Mouse (Mus musculus): ENCODE measurements at regions not wholly inside any gene's neighbourhood (a gene's known extent, or its start where the extent isn't known, plus 50 kb on each side); places are given as distances from the start of the nearest gene placed in this dataset.

GRCm38 (mm10) chr12:107050891-107051635, 437.4 kb upstream of the 3110018I06Rik start:
- Histone ChIP-seq H3K4me3 (ENCODE audit: low read depth, low read length) (no peak overlapping the region), H3K27me3 (ENCODE audit: control insufficient read depth, insufficient read depth, low read length) (no peaks in the 10 kb centered on the region), H3K27ac (ENCODE audit: low read depth, low read length) (no peak overlapping the region), H3K9me3 (ENCODE audit: control insufficient read depth, low read length) (no peaks in the 10 kb centered on the region), H3K4me2 (ENCODE audit: low read depth) (no peak overlapping the region), H3K4me1 (ENCODE audit: control insufficient read depth, insufficient read depth, low read length) (no peaks in the 10 kb centered on the region), H3K9ac (ENCODE audit: low read length) (no peak overlapping the region), H3K36me3 (ENCODE audit: control insufficient read depth, insufficient read depth, low read length) (no peaks in the 10 kb centered on the region)
- no peak for DNase-seq (ENCODE audit: low spot score)
- WGBS: 82% methylated on average over 7 of the region's 7 CpGs
- no peak for ATAC-seq (ENCODE audit: insufficient read depth, low FRiP score, low TSS enrichment)

GRCm38 (mm10) chr12:107052136-107052535, 436.3 kb upstream of the 3110018I06Rik start:
- no peak for DNase-seq (ENCODE audit: low spot score)
- H3K9ac ChIP-seq (ENCODE audit: low read length): no peak overlapping the region
- H3K4me3 ChIP-seq (ENCODE audit: low read depth, low read length): no peak overlapping the region
- no peak for ATAC-seq (ENCODE audit: insufficient read depth, low FRiP score, low TSS enrichment)
- no peak overlapping the region for H3K27ac ChIP-seq (ENCODE audit: low read depth, low read length)
- H3K27me3 ChIP-seq (ENCODE audit: control insufficient read depth, insufficient read depth, low read length): no peaks in the 10 kb centered on the region
- H3K4me1 ChIP-seq (ENCODE audit: control insufficient read depth, insufficient read depth, low read length): no peaks in the 10 kb centered on the region
- 96% methylated on average over 6 of the region's 6 CpGs for WGBS
- H3K9me3 ChIP-seq (ENCODE audit: control insufficient read depth, low read length): no peaks in the 10 kb centered on the region
- H3K4me2 ChIP-seq (ENCODE audit: low read depth): no peak overlapping the region
- H3K36me3 ChIP-seq (ENCODE audit: control insufficient read depth, insufficient read depth, low read length): no peaks in the 10 kb centered on the region

GRCm38 (mm10) chr12:107056553-107056952, 431.9 kb upstream of the 3110018I06Rik start:
- Histone ChIP-seq H3K4me1 (ENCODE audit: control insufficient read depth, insufficient read depth, low read length) (no peaks in the 10 kb centered on the region), H3K9me3 (ENCODE audit: control insufficient read depth, low read length) (no peaks in the 10 kb centered on the region), H3K9ac (ENCODE audit: low read length) (no peak overlapping the region), H3K4me2 (ENCODE audit: low read depth) (no peak overlapping the region), H3K27me3 (ENCODE audit: control insufficient read depth, insufficient read depth, low read length) (no peaks in the 10 kb centered on the region), H3K27ac (ENCODE audit: low read depth, low read length) (no peak overlapping the region), H3K36me3 (ENCODE audit: control insufficient read depth, insufficient read depth, low read length) (no peaks in the 10 kb centered on the region), H3K4me3 (ENCODE audit: low read depth, low read length) (no peak overlapping the region)
- WGBS: 40% methylated on average over 5 of the region's 5 CpGs
- DNase-seq (ENCODE audit: low spot score) (peak; percentile 32), ATAC-seq (ENCODE audit: insufficient read depth, low FRiP score, low TSS enrichment) (no peak)

GRCm38 (mm10) chr12:107060514-107060913, 427.9 kb upstream of the 3110018I06Rik start:
- no peaks in the 10 kb centered on the region for H3K27me3 ChIP-seq (ENCODE audit: control insufficient read depth, insufficient read depth, low read length)
- WGBS: 41% methylated on average over 3 of the region's 3 CpGs
- no peak overlapping the region for H3K27ac ChIP-seq (ENCODE audit: low read depth, low read length)
- no peaks in the 10 kb centered on the region for H3K4me1 ChIP-seq (ENCODE audit: control insufficient read depth, insufficient read depth, low read length)
- no peak overlapping the region for H3K4me3 ChIP-seq (ENCODE audit: low read depth, low read length)
- no peaks in the 10 kb centered on the region for H3K36me3 ChIP-seq (ENCODE audit: control insufficient read depth, insufficient read depth, low read length)
- no peak overlapping the region for H3K4me2 ChIP-seq (ENCODE audit: low read depth)
- DNase-seq (ENCODE audit: low spot score) (no peak), ATAC-seq (ENCODE audit: insufficient read depth, low FRiP score, low TSS enrichment) (no peak)
- H3K9ac ChIP-seq (ENCODE audit: low read length): no peak overlapping the region
- H3K9me3 ChIP-seq (ENCODE audit: control insufficient read depth, low read length): no peaks in the 10 kb centered on the region

- no peak for ATAC-seq (ENCODE audit: insufficient read depth, low FRiP score, low TSS enrichment)
- H3K4me1 ChIP-seq (ENCODE audit: control insufficient read depth, insufficient read depth, low read length): no peaks in the 10 kb centered on the region
- no peaks in the 10 kb centered on the region for H3K27me3 ChIP-seq (ENCODE audit: control insufficient read depth, insufficient read depth, low read length)
- no peak overlapping the region for H3K4me3 ChIP-seq (ENCODE audit: low read depth, low read length)
- no peaks in the 10 kb centered on the region for H3K36me3 ChIP-seq (ENCODE audit: control insufficient read depth, insufficient read depth, low read length)
- 93% methylated on average over 2 of the region's 2 CpGs for WGBS
- H3K27ac ChIP-seq (ENCODE audit: low read depth, low read length): no peak overlapping the region
- no peaks in the 10 kb centered on the region for H3K9me3 ChIP-seq (ENCODE audit: control insufficient read depth, low read length)
- DNase-seq (ENCODE audit: low spot score): no peak
- no peak overlapping the region for H3K9ac ChIP-seq (ENCODE audit: low read length)
- H3K4me2 ChIP-seq (ENCODE audit: low read depth): no peak overlapping the region
Measured at GRCm38 (mm10) chr12:107067346-107067745, 421.1 kb upstream of the 3110018I06Rik start.

- Histone ChIP-seq H3K27me3 (ENCODE audit: control insufficient read depth, insufficient read depth, low read length) (no peaks in the 10 kb centered on the region), H3K4me2 (ENCODE audit: low read depth) (no peak overlapping the region), H3K9ac (ENCODE audit: low read length) (no peak overlapping the region), H3K4me3 (ENCODE audit: low read depth, low read length) (no peak overlapping the region), H3K4me1 (ENCODE audit: control insufficient read depth, insufficient read depth, low read length) (peaks cover 18% of the 10 kb centered on the region), H3K36me3 (ENCODE audit: control insufficient read depth, insufficient read depth, low read length) (no peaks in the 10 kb centered on the region), H3K27ac (ENCODE audit: low read depth, low read length) (no peak overlapping the region), H3K9me3 (ENCODE audit: control insufficient read depth, low read length) (no peaks in the 10 kb centered on the region)
- ATAC-seq (ENCODE audit: insufficient read depth, low FRiP score, low TSS enrichment) (no peak), DNase-seq (ENCODE audit: low spot score) (no peak)
- 81% methylated on average over 10 of the region's 10 CpGs for WGBS
Measured at GRCm38 (mm10) chr12:107082541-107082940, 405.9 kb upstream of the 3110018I06Rik start.

- DNase-seq (ENCODE audit: low spot score) (no peak), ATAC-seq (ENCODE audit: insufficient read depth, low FRiP score, low TSS enrichment) (peak; percentile 43)
- H3K4me1 ChIP-seq (ENCODE audit: control insufficient read depth, insufficient read depth, low read length): peaks cover 18% of the 10 kb centered on the region
- no peaks in the 10 kb centered on the region for H3K27me3 ChIP-seq (ENCODE audit: control insufficient read depth, insufficient read depth, low read length)
- H3K36me3 ChIP-seq (ENCODE audit: control insufficient read depth, insufficient read depth, low read length): no peaks in the 10 kb centered on the region
- H3K9ac ChIP-seq (ENCODE audit: low read length): no peak overlapping the region; the same call in 1 of the 2 replicates
- 29% methylated on average over 14 of the region's 14 CpGs for WGBS
- no peak overlapping the region for H3K4me3 ChIP-seq (ENCODE audit: low read depth, low read length)
- H3K9me3 ChIP-seq (ENCODE audit: control insufficient read depth, low read length): no peaks in the 10 kb centered on the region
- 0 out of 2 replicates have a peak overlapping the region, but pooled peaks have one; percentile 20 for H3K27ac ChIP-seq (ENCODE audit: low read depth, low read length)
- H3K4me2 ChIP-seq (ENCODE audit: low read depth): 0 out of 2 replicates have a peak overlapping the region, but pooled peaks have one; percentile 2
Measured at GRCm38 (mm10) chr12:107085058-107085905, 403.1 kb upstream of the 3110018I06Rik start.

GRCm38 (mm10) chr12:107085906-107086655, 402.4 kb upstream of the 3110018I06Rik start:
- Histone ChIP-seq H3K27ac (ENCODE audit: low read depth, low read length) (0 out of 2 replicates have a peak overlapping the region, but pooled peaks have one; percentile 20), H3K4me1 (ENCODE audit: control insufficient read depth, insufficient read depth, low read length) (peaks cover 18% of the 10 kb centered on the region), H3K4me3 (ENCODE audit: low read depth, low read length) (no peak overlapping the region), H3K9ac (ENCODE audit: low read length) (no peak overlapping the region), H3K27me3 (ENCODE audit: control insufficient read depth, insufficient read depth, low read length) (no peaks in the 10 kb centered on the region), H3K36me3 (ENCODE audit: control insufficient read depth, insufficient read depth, low read length) (no peaks in the 10 kb centered on the region), H3K9me3 (ENCODE audit: control insufficient read depth, low read length) (no peaks in the 10 kb centered on the region), H3K4me2 (ENCODE audit: low read depth) (0 out of 2 replicates have a peak overlapping the region, but pooled peaks have one; percentile 2)
- 31% methylated on average over 16 of the region's 16 CpGs for WGBS
- peak; percentile 70 for ATAC-seq (ENCODE audit: insufficient read depth, low FRiP score, low TSS enrichment)
- peak; percentile 78 for DNase-seq (ENCODE audit: low spot score)
